Mouse (Mus musculus): Measurements from ENCODE around the gene Zfyve9.
"Not testable (repeated sequence)": the region's sequence is repeated elsewhere in the genome, so short reads cannot be mapped to it uniquely, and the experiment has no call there.

Gene Zfyve9

GRCm38 (mm10) chr4:108721245-108721784 is 59.3 kb downstream of the Zfyve9 start:
- DNase-seq (ENCODE audit: low spot score) = no peak

- DNase-seq (ENCODE audit: low spot score) = no peak
Observed at GRCm38 (mm10) chr4:108719349-108719748, 61.2 kb downstream of the Zfyve9 start, which contains the start of gene 3110021N24Rik. TSS of gene 3110021N24Rik (plus strand) at chr4:108719649.

DNA sequence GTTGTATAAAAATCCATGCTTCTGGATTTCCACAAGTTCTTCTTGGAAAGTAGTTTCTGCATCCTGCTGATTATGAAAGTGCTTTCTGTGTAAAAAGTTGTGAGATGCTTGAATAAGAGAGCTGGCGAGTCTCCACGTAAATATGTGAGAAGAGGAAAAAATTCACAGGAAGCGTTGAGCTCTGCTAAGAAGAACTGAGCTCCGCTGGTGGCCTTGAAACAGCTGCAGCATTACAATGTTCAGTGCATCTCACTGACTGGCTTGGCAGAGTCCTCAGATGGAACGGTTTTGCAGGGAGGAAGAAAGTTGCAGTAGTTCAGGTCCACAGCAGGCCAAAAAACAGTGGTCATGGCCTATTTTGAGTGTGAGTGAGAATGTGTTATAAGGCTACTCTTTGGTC is 72.4 kb downstream of the Zfyve9 start:
- DNase-seq (ENCODE audit: low spot score) = no peak

- DNase-seq (ENCODE audit: low spot score) = no peak
Observed at GRCm38 (mm10) chr4:108696934-108697333, 83.7 kb downstream of the Zfyve9 start.

DNA sequence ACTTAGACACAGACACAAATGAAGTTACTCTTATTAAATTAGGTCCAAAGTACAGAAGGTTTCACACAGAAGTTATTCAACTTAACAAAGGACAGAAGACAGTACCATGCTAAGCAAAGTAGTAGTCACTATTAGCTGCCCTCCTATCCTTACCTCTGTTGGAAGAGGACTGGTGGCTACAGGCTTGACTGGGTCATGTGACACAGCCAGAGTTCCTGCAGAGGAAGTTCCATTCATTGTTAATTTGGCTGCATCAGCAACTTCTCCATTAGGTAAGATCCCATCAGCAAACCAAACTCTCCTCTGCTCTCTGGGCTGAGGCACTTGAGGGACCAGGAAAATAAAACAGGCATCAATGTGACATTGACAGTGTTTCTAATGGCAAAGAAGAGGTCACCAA is 89.1 kb downstream of the Zfyve9 start:
- no peak for DNase-seq (ENCODE audit: low spot score)

- no peak for DNase-seq (ENCODE audit: low spot score)
Observed at GRCm38 (mm10) chr4:108690479-108690878, 90.1 kb downstream of the Zfyve9 start.

DNA sequence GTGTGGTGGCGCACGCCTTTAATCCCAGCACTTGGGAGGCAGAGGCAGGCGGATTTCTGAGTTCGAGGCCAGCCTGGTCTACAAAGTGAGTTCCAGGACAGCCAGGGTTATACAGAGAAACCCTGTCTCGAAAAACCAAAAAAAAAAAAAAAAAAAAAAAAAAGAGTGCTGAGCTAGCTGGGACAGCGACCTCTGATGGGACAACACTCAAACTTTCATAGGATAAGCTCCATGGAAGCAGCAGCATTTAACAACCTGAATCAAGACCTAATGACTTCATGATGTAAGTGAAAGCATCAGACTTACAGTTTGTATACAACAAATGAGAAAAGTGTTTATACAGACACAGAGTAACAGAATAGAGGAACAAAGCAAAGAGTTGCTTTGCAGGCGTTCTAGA is 93.5 kb downstream of the Zfyve9 start:
- not testable (repeated sequence) for DNase-seq (ENCODE audit: low spot score)

DNA sequence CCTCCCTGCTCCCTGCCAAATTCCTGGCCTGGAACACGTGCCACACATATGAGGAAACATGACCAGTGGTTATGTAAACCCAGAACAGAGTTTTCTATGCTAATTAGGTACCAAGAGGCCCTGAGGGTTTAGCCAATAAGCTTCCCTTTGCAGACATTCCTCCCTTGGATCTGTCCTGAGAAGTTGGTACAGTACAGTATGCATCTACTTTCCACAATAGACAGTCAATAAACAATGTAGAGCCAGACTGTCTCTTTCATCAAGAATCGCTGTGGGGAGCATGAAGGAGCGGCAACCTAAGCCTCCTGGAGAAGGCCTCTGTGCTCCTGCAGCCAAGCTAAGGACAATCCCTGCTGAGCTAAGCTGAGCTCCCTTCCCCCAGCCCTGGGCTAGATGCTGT is 94.4 kb downstream of the Zfyve9 start:
- DNase-seq (ENCODE audit: low spot score) = no peak

- DNase-seq (ENCODE audit: low spot score) = no peak
Observed at GRCm38 (mm10) chr4:108664407-108664806, 116.2 kb downstream of the Zfyve9 start.

GRCm38 (mm10) chr4:108638752-108639151 is 141.8 kb downstream of the Zfyve9 start:
- no peak for DNase-seq (ENCODE audit: low spot score)

- DNase-seq (ENCODE audit: low spot score) = no peak
Observed at GRCm38 (mm10) chr4:108637721-108638120, 142.9 kb downstream of the Zfyve9 start.

GRCm38 (mm10) chr4:108635101-108635500 is 145.5 kb downstream of the Zfyve9 start:
- no peak for DNase-seq (ENCODE audit: low spot score)

DNA sequence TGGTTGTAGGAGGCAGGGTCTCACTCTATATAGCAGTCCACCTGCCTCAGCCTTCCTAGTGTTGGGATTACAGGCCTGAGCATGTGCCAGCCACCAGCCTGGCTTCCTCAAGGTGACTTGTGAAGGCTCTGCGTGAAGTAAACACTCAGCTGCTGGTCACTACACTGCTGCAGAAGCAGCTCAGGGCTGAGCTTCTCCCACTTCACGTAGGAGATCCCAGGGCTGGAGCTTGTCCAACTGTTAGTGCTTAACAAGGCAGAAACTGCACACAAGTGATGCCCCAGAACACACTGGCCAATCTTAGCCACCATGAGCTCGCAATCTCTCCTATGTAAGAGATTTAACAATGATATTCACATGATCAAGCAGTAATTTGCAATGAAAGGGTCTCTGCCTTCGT is 145.9 kb downstream of the Zfyve9 start:
- no peak for DNase-seq (ENCODE audit: low spot score)

GRCm38 (mm10) chr4:108633703-108634102 is 146.9 kb downstream of the Zfyve9 start:
- DNase-seq (ENCODE audit: low spot score) = no peak

DNA sequence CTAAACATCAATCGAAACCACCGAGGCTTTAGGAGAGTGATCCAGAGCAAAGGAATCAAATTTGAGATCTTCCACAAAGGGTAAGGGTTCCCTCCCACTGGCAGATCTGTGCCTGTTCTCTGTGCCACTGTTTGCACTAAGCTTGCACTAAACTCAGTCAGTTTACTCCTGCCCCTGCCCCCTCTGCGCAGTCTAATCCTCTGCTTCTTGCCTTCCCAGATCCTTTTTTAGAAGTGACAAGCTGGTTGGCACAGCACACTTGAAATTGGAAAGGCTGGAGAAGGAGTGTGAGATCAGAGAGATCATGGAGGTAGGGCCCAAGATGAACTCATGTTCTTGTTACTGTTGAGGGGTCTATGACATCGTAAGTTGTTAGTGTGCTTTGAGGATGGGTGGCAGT is 149.0 kb downstream of the Zfyve9 start:
- no peak for DNase-seq (ENCODE audit: low spot score)

DNA sequence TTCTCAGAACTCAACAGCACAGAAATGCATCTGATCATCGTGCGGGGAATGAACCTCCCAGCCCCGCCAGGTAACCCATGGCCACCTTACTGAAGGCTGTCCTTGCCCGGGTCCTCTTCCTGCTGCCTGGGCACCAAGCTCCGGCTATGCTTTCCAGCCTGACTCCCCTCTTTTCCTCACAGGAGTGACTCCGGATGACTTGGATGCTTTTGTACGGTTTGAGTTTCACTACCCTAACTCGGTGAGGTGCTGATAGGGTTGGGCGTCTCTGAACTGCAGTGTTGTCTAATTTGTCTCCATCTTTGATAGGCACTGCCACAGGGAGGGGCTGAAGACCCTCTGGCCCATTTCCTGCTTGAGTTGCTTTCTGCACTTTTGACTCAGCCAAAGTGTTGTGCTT is 150.5 kb downstream of the Zfyve9 start:
- no peak for DNase-seq (ENCODE audit: low spot score)

DNA sequence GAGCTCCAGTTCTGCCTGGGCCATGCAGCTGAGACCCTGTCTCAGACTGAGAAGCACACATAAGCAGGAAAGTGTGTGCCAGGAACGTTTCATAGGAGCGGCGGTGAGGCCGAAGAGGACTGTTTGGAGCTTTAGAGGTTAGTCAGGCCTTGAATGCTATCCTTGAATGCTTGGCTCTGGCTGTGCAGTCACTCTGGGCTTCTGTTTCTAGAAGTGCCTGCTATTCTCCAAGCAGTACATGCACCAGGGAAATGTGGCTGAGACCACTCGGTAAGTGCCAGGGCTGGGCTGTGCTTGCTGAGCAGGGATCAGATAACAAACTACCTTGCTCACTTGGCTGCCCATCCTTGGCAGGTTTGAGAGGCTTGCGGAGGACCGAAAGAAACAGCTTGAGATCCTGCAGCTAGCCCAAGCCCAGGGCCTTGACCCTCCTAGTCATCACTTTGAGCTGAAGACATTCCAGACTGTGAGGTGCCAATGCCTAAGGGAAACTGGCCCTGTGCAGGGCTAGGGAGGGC is 151.2 kb downstream of the Zfyve9 start:
- DNase-seq (ENCODE audit: low spot score) = no peak

DNA sequence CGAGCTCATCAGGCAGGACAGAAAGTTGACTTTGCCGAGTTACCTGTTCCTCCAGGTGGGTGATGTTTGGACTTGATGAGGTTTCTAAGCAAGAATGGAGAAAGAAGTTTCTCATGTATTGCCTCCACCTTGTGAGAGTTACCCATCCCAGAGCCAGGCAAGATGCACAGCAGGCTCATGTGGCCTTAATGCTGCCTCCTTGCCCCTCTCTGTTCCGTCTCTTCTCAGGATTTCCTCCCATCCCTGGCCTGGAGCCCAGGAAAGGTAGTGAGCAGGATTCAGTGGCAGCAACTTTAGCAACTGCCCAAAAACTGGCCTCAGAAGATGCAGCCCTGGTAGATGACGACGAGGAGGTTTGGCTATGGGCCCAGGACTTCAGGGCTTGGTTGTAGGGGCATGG is 153.5 kb downstream of the Zfyve9 start:
- no peak for DNase-seq (ENCODE audit: low spot score)

- DNase-seq (ENCODE audit: low spot score) = no peak
Observed at GRCm38 (mm10) chr4:108621504-108621903, 159.1 kb downstream of the Zfyve9 start.

GRCm38 (mm10) chr4:108620536-108620935 is 160.1 kb downstream of the Zfyve9 start:
- DNase-seq (ENCODE audit: low spot score) = no peak

DNA sequence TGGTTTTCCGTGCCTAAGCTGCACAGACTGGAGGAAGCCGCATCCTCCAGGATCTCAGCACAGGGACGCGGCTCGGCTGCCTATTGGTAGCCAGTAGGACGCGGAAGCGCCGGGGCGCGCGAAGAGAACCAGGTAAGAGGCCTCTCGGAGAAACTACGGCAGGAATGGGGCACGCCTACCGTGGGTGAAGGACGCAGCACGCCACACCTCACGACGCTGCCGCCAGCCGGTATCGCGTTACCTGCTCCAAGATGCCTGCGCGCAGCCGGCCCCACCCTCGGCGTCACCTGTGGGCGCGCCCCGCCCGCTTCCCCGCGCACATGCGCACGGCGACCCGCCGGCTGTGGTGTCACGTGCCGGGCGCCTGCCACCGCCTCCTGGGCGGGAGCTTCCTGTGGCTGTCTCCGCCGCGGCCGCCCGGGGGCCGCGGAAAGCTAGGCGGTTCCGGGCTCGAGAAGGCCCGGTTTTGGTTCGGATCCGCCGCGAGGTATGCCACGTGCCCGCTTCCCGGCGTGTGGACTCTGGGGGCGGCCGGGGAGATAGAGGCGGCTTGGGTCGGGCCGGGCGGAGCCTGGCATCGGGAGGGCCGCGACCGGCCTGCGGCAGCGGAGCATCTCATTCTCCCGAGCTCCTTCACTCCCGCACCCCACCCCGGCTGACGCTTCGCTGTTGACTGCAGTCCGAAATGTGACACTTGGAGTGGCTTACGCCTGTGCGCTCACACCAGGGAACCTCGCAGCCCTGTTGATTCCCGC is 160.8 kb downstream of the Zfyve9 start, which contains the start of gene Cc2d1b:
Cc2d1b (plus strand) TSS at position 354 of the 755 bp plus-strand sequence.
- peak; percentile 92 for DNase-seq (ENCODE audit: low spot score)

GRCm38 (mm10) chr4:108619165-108619564 is 161.4 kb downstream of the Zfyve9 start:
- DNase-seq (ENCODE audit: low spot score) = no peak

- DNase-seq (ENCODE audit: low spot score) = no peak
Observed at GRCm38 (mm10) chr4:108618586-108618985, 162.0 kb downstream of the Zfyve9 start.

GRCm38 (mm10) chr4:108610935-108611334 is 169.7 kb downstream of the Zfyve9 start:
- DNase-seq (ENCODE audit: low spot score) = no peak

Data from testis, postnatal 14 days (tissue).